Mouse (Mus musculus) testis, postnatal 10 days (tissue): Measurements from ENCODE around the gene Fcrls.

ENCODE experiments used
- DNase-seq: peaks from one replicate; pipeline ENCODE4 v3.0.0; 2021; ENCODE audit warnings: low spot score

Fcrls gene

DNA sequence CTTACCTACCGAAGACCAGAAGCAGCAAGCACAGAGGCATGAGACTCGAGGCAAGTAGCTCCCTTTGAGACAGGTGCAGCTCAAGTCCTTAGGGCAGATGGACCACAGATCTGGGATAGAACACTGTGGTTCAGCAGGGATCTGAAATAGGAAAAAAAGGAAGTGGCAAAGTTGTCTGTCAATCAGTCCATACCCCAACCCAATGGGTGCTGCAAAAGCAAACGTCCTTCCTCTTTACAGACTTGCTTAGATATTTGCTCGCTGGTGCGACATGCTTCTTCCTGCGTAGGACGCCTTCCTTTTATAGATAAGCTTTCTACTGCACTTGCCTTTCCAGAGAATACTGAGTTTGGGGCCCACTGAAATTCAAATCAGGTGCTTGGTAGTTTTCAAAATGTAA is at the start of gene Fcrls:
Gene Fcrls (minus strand): TSS at position 303 of the 400 bp plus-strand sequence.
- no peak for DNase-seq

- no peak for DNase-seq
Observed at GRCm38 (mm10) chr3:87309922-87310321, 46.4 kb upstream of the Fcrls start.

DNA sequence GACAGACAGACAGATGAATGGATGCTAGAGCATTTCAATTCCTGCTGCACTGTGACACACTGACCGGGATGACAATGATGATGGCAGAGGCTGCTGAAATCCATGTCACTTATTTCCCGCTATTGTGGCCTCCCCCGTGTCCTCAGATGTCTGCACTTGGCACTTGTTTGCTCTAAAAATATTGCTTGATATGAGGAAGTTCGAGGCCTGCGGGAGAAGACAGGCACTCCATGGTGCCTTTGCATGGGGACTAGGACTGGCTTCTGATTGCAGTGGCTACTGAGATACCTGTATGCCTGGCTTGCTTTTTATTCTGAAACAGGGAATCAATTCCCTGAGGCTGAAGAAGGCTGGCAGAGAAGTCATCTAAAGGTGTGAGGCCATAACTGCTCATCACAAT is 36.4 kb upstream of the Fcrls start:
- DNase-seq: no peak

DNA sequence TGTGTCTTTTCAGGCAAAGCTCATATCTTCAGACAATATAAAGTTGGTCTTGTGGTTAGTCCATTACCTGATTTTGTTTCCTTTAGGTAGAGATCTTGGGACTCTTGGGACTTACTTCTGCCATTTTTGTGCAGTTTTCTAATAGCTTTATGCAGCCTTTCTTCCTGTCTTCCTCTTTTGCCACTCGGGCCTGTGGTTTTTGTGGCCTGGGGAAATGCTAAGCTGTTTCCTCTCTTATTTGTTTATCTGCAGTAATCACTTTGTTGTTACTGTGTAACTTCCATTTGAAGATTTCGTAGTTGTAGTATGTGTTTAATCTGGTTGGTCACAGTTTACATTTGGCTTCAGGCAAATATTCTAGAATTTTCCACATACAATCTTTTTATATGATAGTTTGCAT is 10.8 kb upstream of the Fcrls start:
- no peak for DNase-seq

GRCm38 (mm10) chr3:87266581-87266980 is 3.0 kb upstream of the Fcrls start:
- DNase-seq: no peak

GRCm38 (mm10) chr3:87255239-87255638 is 8.3 kb downstream of the Fcrls start:
- no peak for DNase-seq

- DNase-seq: no peak
Observed at GRCm38 (mm10) chr3:87249571-87249970, 14.0 kb downstream of the Fcrls start.

DNA sequence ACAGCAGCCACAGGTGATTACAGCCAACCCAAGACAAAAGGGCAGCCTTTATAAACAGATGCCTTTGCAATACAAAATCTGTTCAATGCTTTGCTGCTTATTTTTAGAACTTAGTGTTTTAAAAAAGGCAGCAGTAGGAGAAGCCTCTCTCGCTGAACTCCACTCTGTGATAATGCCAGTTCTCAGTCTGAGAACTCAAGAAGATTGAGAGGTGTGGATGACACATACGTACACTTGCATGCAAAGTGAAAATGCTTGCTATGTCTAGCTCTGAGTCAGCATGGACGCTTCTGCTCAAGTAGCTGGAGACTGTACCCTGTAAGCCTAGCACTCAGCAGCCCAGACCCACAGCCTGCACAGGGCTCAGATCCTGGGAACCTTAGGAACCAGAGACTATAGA is 16.2 kb downstream of the Fcrls start:
- DNase-seq: no peak

DNA sequence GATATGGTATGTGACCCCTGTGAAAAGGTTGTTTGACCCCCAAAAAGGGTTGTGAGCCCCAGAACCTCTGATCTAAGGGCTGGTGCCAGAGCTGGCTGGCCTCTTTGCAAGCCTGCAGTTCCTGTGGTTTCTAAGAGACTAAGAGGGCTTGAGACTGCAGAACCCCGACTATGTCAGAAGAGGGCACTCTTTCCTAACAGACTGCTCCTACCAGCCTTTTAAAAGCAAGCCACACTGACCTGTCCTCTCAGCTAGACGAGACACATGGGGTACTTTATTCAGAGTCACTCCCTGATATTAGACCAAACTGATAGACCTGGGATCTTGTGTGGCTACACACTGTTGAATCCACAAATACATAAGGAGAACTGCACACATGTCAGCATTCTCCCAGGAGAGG is 19.9 kb downstream of the Fcrls start:
- no peak for DNase-seq

GRCm38 (mm10) chr3:87240909-87241308 is 22.6 kb downstream of the Fcrls start:
- DNase-seq: no peak

DNA sequence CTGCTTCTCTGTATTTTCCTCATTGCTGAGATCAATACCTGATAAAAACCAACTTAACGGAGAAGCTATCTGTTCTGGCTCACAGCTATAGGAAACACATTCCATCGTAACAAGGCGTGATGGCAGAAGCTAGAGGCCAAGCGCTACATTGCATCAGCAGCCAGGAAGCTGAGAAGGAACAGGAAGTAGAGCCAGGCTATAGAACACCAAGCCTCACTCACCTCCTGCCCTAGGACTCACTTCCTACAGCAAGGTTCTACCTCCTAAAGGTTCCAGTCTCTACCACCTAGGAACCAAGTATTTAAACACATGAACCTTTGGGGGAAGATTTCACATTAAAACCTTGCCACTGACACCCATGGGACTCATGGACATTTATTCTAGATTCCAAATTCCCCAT is 39.9 kb downstream of the Fcrls start:
- no peak for DNase-seq

- no peak for DNase-seq
Observed at GRCm38 (mm10) chr3:87222346-87222745, 41.2 kb downstream of the Fcrls start.

DNA sequence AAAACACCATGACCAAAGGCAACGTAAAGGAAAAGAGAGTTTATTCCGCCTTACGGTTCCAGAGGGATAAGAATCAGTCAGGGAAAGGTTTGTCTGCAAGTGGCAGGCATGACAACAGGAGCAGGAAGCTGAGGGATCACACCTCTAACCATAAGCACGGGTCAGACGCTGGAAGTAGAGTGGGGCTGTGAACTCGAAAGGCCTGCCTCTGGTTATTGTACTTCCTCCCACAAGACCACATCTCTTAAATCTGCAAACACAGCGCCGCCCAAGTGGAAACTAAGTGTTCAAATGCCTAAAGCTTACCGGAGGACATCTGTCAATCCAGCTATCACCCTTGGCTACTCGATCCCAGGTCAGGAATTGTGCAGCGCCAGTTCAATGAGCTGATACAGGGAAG is 48.4 kb downstream of the Fcrls start:
- no peak for DNase-seq

DNA sequence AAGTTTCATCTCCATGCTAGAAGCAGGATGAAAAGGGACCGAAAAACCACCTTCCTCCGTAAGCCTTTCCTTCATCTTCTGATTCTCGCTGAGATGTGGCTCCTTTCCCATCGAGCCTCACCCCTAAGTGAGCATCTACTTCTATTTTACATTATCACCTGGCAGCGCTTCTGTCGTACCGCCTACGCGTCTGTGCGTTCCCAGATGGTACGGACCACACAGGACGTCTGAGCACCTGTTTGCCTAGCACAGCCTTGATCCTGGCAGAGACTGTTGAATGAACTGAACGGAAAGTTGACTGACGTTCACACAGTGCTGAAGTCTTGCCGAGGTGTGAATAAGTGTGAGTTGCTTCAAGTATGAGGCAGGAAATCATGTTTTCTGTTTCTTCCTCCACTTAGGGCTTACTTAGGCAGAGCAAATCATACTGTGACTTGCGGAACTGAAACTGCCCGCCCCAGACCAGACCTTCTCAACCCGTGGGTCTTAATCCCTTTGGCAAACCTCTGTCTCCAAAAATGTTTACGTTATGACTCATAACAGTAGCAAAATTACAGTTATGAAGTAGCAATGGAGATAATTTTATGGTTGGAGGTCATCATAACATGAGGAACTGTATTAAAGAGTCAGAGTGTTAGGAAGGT is 49.2 kb downstream of the Fcrls start:
- DNase-seq: no peak

DNA sequence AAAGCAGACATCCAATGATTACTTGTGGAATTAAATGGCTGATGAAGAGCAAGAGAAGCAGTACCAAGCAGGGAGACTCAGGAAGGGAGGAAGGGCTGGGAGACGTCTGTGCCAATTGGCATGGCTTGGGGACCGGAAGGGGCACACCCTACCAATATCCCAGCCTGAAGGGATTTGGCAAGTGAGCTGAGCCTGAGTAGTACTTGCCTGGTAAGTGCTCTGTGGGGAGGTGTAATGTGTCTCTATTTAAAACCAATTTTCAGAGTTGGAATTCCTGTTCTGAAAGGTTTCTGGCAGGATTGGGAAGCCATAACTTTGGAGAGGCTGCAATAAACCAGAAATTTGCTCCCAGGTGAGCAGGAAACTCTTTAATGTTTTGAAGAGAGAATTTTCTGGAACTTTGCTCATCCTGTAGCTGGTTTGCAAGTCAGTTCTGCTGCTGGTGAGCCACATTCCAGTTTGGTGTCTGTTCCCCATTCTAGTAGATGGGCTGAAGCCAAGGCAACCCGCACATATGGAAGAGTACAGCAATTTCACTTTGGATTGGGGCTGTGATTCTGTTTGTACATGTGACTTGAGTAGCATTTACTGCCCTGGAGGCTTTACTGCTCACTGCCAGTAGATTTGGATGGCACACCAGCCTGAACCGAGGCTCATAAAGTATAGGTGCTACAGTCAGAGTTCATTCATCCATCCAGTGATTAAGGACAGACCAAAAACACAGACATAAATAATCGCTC is 57.0 kb downstream of the Fcrls start:
- DNase-seq: no peak
